Mouse (Mus musculus) WW6 (cell line): ENCODE measurements around the gene Vegfa.

ENCODE experiments used
- DNase-seq: peaks from one replicate; pipeline ENCODE4 v3.0.0-alpha.2; 2013; ENCODE audit warnings: low read depth, low spot score

Gene Vegfa

GRCm38 (mm10) chr17:46051356-46051755 is 19.2 kb upstream of the Vegfa start:
- DNase-seq = no peak

GRCm38 (mm10) chr17:46049567-46049966 is 17.4 kb upstream of the Vegfa start:
- no peak for DNase-seq

- no peak for DNase-seq
These were observed 16.0 kb upstream of the Vegfa start for GRCm38 (mm10) chr17:46048184-46048583.

GRCm38 (mm10) chr17:46045742-46046141 is 13.6 kb upstream of the Vegfa start:
- DNase-seq = no peak

- no peak for DNase-seq
These were observed 12.8 kb upstream of the Vegfa start for GRCm38 (mm10) chr17:46044953-46045352.

- no peak for DNase-seq
These were observed 10.0 kb upstream of the Vegfa start for GRCm38 (mm10) chr17:46042158-46042557.

- no peak for DNase-seq
These were observed 9.5 kb upstream of the Vegfa start for GRCm38 (mm10) chr17:46041679-46042078.

GRCm38 (mm10) chr17:46041223-46041622 is 9.1 kb upstream of the Vegfa start:
- no peak for DNase-seq

GRCm38 (mm10) chr17:46040561-46040960 is 8.4 kb upstream of the Vegfa start:
- DNase-seq = no peak

GRCm38 (mm10) chr17:46038906-46039305 is 6.7 kb upstream of the Vegfa start:
- no peak for DNase-seq

- no peak for DNase-seq
These were observed 4.2 kb upstream of the Vegfa start for GRCm38 (mm10) chr17:46036400-46036799.

GRCm38 (mm10) chr17:46034110-46034509 is 1.9 kb upstream of the Vegfa start:
- no peak for DNase-seq

- DNase-seq = no peak
These were observed 1.4 kb upstream of the Vegfa start for GRCm38 (mm10) chr17:46033607-46034006.

GRCm38 (mm10) chr17:46033122-46033521 is 953 bp upstream of the Vegfa start:
- no peak for DNase-seq

- DNase-seq = no peak
These were observed 453 bp downstream of the Vegfa start for GRCm38 (mm10) chr17:46031621-46032211.

- DNase-seq = no peak
These were observed 1.2 kb downstream of the Vegfa start for GRCm38 (mm10) chr17:46030731-46031620.

GRCm38 (mm10) chr17:46030323-46030730 is 1.8 kb downstream of the Vegfa start:
- no peak for DNase-seq

- no peak for DNase-seq
These were observed 2.5 kb downstream of the Vegfa start for GRCm38 (mm10) chr17:46029554-46030207.

- no peak for DNase-seq
These were observed 3.1 kb downstream of the Vegfa start for GRCm38 (mm10) chr17:46029052-46029553.

- DNase-seq = no peak
These were observed 3.7 kb downstream of the Vegfa start for GRCm38 (mm10) chr17:46028210-46029051.
